Mouse (Mus musculus): ENCODE measurements around the gene Inpp5d.

DNA sequence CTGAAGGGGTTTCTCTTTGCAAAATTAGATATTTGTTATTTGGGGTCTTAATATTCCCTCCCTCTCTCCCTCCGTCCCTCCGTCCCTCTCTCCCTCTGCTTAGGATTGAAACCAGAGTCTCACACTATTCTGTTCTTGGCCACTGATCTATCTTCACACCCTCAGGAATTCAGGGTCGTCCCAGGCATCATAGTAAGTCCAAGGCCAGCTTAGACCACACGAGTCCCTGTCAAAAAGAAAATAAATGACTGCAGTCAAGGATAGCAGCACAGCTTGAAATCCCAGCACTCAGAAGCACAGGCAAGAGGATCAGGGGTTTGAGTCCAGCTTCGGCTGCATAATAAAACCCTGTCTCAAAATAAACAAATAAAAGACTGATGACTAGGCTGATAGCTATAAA lies 35.0 kb downstream of the Inpp5d start:
- TF ChIP-seq CTCF (IDR thresholded peaks at IDR 0.05; ENCODE audit: insufficient read depth, low read length) (no peak), POLR2A (IDR thresholded peaks at IDR 0.05; ENCODE audit: borderline replicate concordance, extremely low read depth, low read depth, low read length) (no peak)
